Mouse (Mus musculus) hindbrain, embryonic 10.5 days (tissue): ENCODE results near the gene Mfsd4a. TPM values are rescaled to one million over a fixed set of nuclear protein-coding genes. Genes with fewer than 3 reads are reported as not detected.
A peak's percentile ranks its signal among the peaks of the same experiment; 100 is the strongest.

Experiments
- DNase-seq: peaks from one replicate; pipeline ENCODE4 v3.0.0-alpha.2; 2017; ENCODE audit warnings: low spot score
- H3K27ac ChIP-seq: fragments of 300-500 bp; sonication (generic); 2 replicates; pipeline ENCODE4 v1.5.1; 2016; ENCODE audit warnings: mild to moderate bottlenecking, moderate library complexity
- H3K27me3 ChIP-seq: fragments of 300-500 bp; sonication (generic); 2 replicates; pipeline ENCODE4 v1.6.1; 2016; ENCODE audit warnings: mild to moderate bottlenecking; ENCODE audit not compliant: poor library complexity, insufficient read depth, severe bottlenecking
- H3K36me3 ChIP-seq: fragments of 300-500 bp; sonication (generic); 2 replicates; pipeline ENCODE4 v1.6.1; 2016; ENCODE audit warnings: mild to moderate bottlenecking, moderate library complexity
- H3K4me1 ChIP-seq: fragments of 300-500 bp; sonication (generic); replicated peaks from 2 replicates; pipeline ENCODE4 v1.6.1; 2016; ENCODE audit warnings: mild to moderate bottlenecking
- H3K4me3 ChIP-seq: fragments of 300-500 bp; sonication (generic); 2 replicates; pipeline ENCODE4 v1.5.1; 2016; ENCODE audit warnings: mild to moderate bottlenecking, moderate library complexity
- H3K9me3 ChIP-seq: fragments of 300-500 bp; sonication (generic); 2 replicates; pipeline ENCODE4 v1.6.1; 2016; ENCODE audit warnings: mild to moderate bottlenecking, moderate library complexity
- WGBS: fragments of 180-500 bp; shearing (Covaris S2); methylation state at CpG from one replicate; pipeline ENCODE4 v1.1.7; 2016; 5-methylcytosine and 5-hydroxymethylcytosine counted together
- polyA plus RNA-seq: library from polyadenylated mRNA; unstranded; fragments of >200 nt; fragmentation: Nextera tagmentation; extraction: Ambion mirVana; gene quantifications from 2 replicates; pipeline ENCODE4 v1.2.1, GENCODE M21; 2016

The Mfsd4a gene
- polyA plus RNA-seq, 1 experiment from 2014 or later = 12.2 TPM

- Histone ChIP-seq H3K4me1 (no peaks in the 10 kb centered on the region), H3K4me3 (no peak overlapping the region), H3K36me3 (peaks cover 92% of the 10 kb centered on the region), H3K9me3 (no peaks in the 10 kb centered on the region), H3K27me3 (no peaks in the 10 kb centered on the region), H3K27ac (no peak overlapping the region)
- 72% methylated on average over 2 of the region's 2 CpGs for WGBS
- no peak for DNase-seq
These were observed 37.3 kb downstream of the Mfsd4a start for GRCm38 (mm10) chr1:132030574-132030973.

GRCm38 (mm10) chr1:132028413-132028812, 39.4 kb downstream of the Mfsd4a start:
- no peak overlapping the region for H3K4me3 ChIP-seq
- H3K36me3 ChIP-seq = peaks cover 92% of the 10 kb centered on the region
- no peaks in the 10 kb centered on the region for H3K27me3 ChIP-seq
- no peak for DNase-seq
- no peaks in the 10 kb centered on the region for H3K4me1 ChIP-seq
- no peaks in the 10 kb centered on the region for H3K9me3 ChIP-seq
- no peak overlapping the region for H3K27ac ChIP-seq
- 92% methylated on average over 9 of the region's 9 CpGs for WGBS

GRCm38 (mm10) chr1:132027978-132028377, 39.9 kb downstream of the Mfsd4a start:
- Histone ChIP-seq H3K27me3 (no peaks in the 10 kb centered on the region), H3K9me3 (no peaks in the 10 kb centered on the region), H3K4me1 (no peaks in the 10 kb centered on the region), H3K36me3 (peaks cover 92% of the 10 kb centered on the region), H3K27ac (no peak overlapping the region), H3K4me3 (no peak overlapping the region)
- DNase-seq = no peak
- WGBS = 91% methylated on average over 5 of the region's 5 CpGs

- WGBS = 96% methylated on average over 11 of the region's 11 CpGs
- H3K36me3 ChIP-seq = peaks cover 92% of the 10 kb centered on the region
- H3K9me3 ChIP-seq = no peaks in the 10 kb centered on the region
- H3K27me3 ChIP-seq = no peaks in the 10 kb centered on the region
- no peak for DNase-seq
- H3K4me3 ChIP-seq = no peak overlapping the region
- no peaks in the 10 kb centered on the region for H3K4me1 ChIP-seq
- H3K27ac ChIP-seq = no peak overlapping the region
These were observed 40.8 kb downstream of the Mfsd4a start for GRCm38 (mm10) chr1:132026925-132027646.

- Histone ChIP-seq H3K4me3 (no peak overlapping the region), H3K36me3 (peaks cover 89% of the 10 kb centered on the region), H3K4me1 (no peaks in the 10 kb centered on the region), H3K27me3 (no peaks in the 10 kb centered on the region), H3K9me3 (no peaks in the 10 kb centered on the region), H3K27ac (no peak overlapping the region)
- WGBS = 94% methylated on average over 3 of the region's 3 CpGs
- DNase-seq = no peak
These were observed 45.8 kb downstream of the Mfsd4a start for GRCm38 (mm10) chr1:132022107-132022506.

GRCm38 (mm10) chr1:132019876-132020275, 48.0 kb downstream of the Mfsd4a start:
- no peak for DNase-seq
- Histone ChIP-seq H3K36me3 (peaks cover 89% of the 10 kb centered on the region), H3K27me3 (no peaks in the 10 kb centered on the region), H3K4me3 (no peak overlapping the region), H3K4me1 (no peaks in the 10 kb centered on the region), H3K9me3 (no peaks in the 10 kb centered on the region), H3K27ac (no peak overlapping the region)
- 94% methylated on average over 7 of the region's 7 CpGs for WGBS

- Histone ChIP-seq H3K27me3 (no peaks in the 10 kb centered on the region), H3K4me3 (no peak overlapping the region), H3K27ac (no peak overlapping the region), H3K4me1 (no peaks in the 10 kb centered on the region), H3K9me3 (no peaks in the 10 kb centered on the region), H3K36me3 (peaks cover 71% of the 10 kb centered on the region)
- DNase-seq = no peak
- 94% methylated on average over 1 of the region's 1 CpGs for WGBS
These were observed 51.2 kb downstream of the Mfsd4a start for GRCm38 (mm10) chr1:132016691-132017090.

- Histone ChIP-seq H3K27me3 (no peaks in the 10 kb centered on the region), H3K9me3 (no peaks in the 10 kb centered on the region), H3K36me3 (peaks cover 59% of the 10 kb centered on the region), H3K27ac (no peak overlapping the region), H3K4me3 (no peak overlapping the region), H3K4me1 (peaks cover 5% of the 10 kb centered on the region; the same call in 1 of the 2 replicates)
- 97% methylated on average over 1 of the region's 1 CpGs for WGBS
- no peak for DNase-seq
These were observed 53.1 kb downstream of the Mfsd4a start for GRCm38 (mm10) chr1:132014800-132015199.

GRCm38 (mm10) chr1:132012861-132013260, 55.0 kb downstream of the Mfsd4a start:
- Histone ChIP-seq H3K9me3 (no peaks in the 10 kb centered on the region), H3K36me3 (peaks cover 39% of the 10 kb centered on the region), H3K4me1 (peaks cover 23% of the 10 kb centered on the region), H3K4me3 (no peak overlapping the region), H3K27me3 (no peaks in the 10 kb centered on the region), H3K27ac (no peak overlapping the region)
- WGBS = 87% methylated on average over 8 of the region's 8 CpGs
- no peak for DNase-seq

- no peaks in the 10 kb centered on the region for H3K27me3 ChIP-seq
- 84% methylated on average over 2 of the region's 2 CpGs for WGBS
- no peaks in the 10 kb centered on the region for H3K9me3 ChIP-seq
- no peak for DNase-seq
- no peak overlapping the region for H3K4me3 ChIP-seq
- H3K4me1 ChIP-seq = peaks cover 26% of the 10 kb centered on the region
- peaks cover 28% of the 10 kb centered on the region for H3K36me3 ChIP-seq
- H3K27ac ChIP-seq = no peak overlapping the region
These were observed 56.1 kb downstream of the Mfsd4a start for GRCm38 (mm10) chr1:132011785-132012184.

- Histone ChIP-seq H3K27ac (no peak overlapping the region), H3K4me1 (peaks cover 29% of the 10 kb centered on the region), H3K36me3 (peaks cover 22% of the 10 kb centered on the region), H3K9me3 (no peaks in the 10 kb centered on the region), H3K27me3 (no peaks in the 10 kb centered on the region), H3K4me3 (no peak overlapping the region)
- WGBS = 89% methylated on average over 17 of the region's 17 CpGs
- no peak for DNase-seq
These were observed 57.0 kb downstream of the Mfsd4a start for GRCm38 (mm10) chr1:132010632-132011501.

- Histone ChIP-seq H3K4me3 (peak overlapping the region; percentile 90), H3K4me1 (peaks cover 29% of the 10 kb centered on the region), H3K36me3 (peaks cover 4% of the 10 kb centered on the region; the same call in 1 of the 2 replicates), H3K27ac (peak overlapping the region; percentile 99), H3K27me3 (no peaks in the 10 kb centered on the region), H3K9me3 (no peaks in the 10 kb centered on the region)
- 70% methylated on average over 8 of the region's 8 CpGs for WGBS
- peak; percentile 4 for DNase-seq
These were observed 58.8 kb downstream of the Mfsd4a start for GRCm38 (mm10) chr1:132008881-132009644.
